Mouse (Mus musculus) CD4-positive, CD25-positive, alpha-beta regulatory T cell (primary cell): ENCODE measurements around the gene Actl7b. TPM values are rescaled to one million over a fixed set of nuclear protein-coding genes. Genes with fewer than 3 reads are reported as not detected.

ENCODE experiments used
- polyA plus RNA-seq: library from polyadenylated mRNA; unstranded; fragments of 100-300 nt; shearing (Covaris generic); gene quantifications from one replicate; pipeline ENCODE4 v1.2.1, GENCODE M21; 2017

Actl7b gene
- polyA plus RNA-seq, result not detected

DNA sequence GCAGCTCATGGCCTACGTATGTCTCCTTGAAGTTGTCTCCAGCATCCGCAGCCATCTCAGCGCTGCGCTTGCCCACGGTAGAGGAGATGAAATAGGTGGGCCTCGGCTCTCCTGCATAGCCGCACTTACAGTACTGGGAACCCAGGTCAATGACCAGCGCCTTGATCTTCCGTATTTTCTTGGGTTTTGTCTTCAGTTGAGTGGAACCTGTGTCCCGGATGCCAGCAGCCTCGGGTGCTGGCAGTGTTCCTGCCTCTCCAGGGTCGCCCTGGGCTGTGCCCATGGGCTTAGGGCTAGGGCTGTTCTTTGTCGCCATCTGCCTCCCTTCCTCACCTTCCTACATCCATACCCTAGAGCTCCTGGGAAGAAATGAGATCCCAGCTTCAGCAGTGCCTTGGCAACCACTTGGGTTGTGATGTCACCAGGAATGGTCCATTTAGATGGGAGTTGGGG, at the start of gene Actl7b:
Actl7b (minus strand) TSS at position 403 of the 453 bp plus-strand sequence.

DNA sequence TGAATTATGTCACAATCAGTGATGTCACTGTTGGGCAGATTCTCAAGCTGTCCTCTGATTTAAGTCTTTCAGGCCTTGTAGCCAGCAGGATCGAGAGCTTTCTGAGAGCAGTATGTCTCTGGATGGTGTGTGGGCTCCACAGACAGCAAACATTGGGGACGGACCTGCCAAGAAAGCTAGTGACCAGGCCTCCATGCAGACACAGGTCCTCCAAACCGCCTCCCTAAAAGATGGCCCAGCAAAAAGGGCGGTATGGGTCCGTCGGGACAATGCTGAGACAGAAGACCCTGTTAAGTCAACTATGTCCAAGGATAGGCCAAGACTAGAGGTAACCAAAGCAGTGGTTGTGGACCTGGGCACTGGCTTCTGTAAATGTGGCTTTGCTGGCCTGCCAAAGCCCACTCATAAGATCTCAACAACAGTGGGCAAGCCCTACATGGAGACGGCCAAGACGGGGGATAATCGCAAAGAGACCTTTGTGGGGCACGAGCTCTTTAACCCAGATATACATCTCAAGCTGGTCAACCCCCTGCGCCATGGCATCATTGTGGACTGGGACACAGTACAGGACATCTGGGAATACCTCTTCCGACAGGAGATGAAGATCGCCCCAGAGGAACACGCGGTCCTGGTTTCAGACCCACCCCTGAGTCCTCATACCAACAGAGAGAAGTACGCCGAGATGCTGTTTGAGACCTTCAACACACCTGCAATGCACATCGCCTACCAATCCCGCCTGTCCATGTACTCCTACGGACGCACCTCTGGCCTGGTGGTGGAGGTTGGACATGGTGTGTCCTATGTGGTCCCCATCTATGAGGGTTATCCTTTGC, 2.3 kb upstream of the Actl7b start, which contains the start of gene Actl7a:
Actl7a (plus strand) TSS at position 51 of the 833 bp plus-strand sequence.

DNA sequence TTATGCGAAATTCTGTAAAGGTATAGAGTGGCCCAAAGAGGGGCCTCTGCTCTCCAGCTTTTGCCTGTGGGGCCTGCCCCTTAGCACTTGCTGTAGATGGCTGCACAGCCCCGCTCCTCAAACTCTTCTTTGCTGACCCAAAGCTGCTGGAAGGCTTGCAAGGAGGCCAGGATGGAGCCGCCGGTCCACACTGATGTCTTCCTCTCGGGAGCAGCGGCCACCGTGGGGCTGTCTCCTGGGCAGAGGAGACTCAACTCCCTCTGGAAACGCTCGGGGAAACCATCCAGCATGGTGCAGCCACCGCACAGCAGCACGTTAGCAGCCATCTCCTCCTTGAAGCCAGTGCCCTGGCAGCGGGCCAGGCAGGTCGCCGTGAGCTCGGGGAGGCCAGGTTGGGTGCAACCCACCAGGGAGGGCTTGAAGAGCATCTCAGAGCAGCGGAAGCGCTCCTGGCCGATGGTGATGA, 1.2 kb downstream of the Actl7b start, which contains the start of gene Gm26657:
Gm26657 (plus strand) TSS at position 51 of the 466 bp plus-strand sequence.

Other genes with a start within 250 kb of the Actl7b start
- gene Gm26657, start 1.4 kb downstream of the Actl7b start, polyA plus RNA-seq, result not detected
- gene Actl7a, start 2.0 kb upstream of the Actl7b start, polyA plus RNA-seq, result not detected
- gene Elp1, start 60.9 kb upstream of the Actl7b start, polyA plus RNA-seq, result 34.0 TPM
- gene Fam206a, start 60.9 kb upstream of the Actl7b start, polyA plus RNA-seq, result 19.7 TPM
- gene Ctnnal1, start 123.7 kb upstream of the Actl7b start, polyA plus RNA-seq, result 1.5 TPM
- 15.1 TPM for gene Tmem245, start 206.0 kb upstream of the Actl7b start, polyA plus RNA-seq
- gene Frrs1l, start 248.9 kb upstream of the Actl7b start, polyA plus RNA-seq, result not detected